Mouse (Mus musculus) spleen, adult 2 months (tissue): ENCODE measurements around the gene I830077J02Rik. TPM values are rescaled to one million over a fixed set of nuclear protein-coding genes. Genes with fewer than 3 reads are reported as not detected.
"Not testable (repeated sequence)": the region's sequence is repeated elsewhere in the genome, so short reads cannot be mapped to it uniquely, and the experiment has no call there.

Experiments
- DNase-seq, 2 experiments: peaks; one replicate each; pipeline versions ENCODE4 v3.0.0 to v3.0.0-alpha.2; 2012 to 2021; ENCODE audit warnings: low spot score in 2 of 2, low read depth in 1 of 2
- H3K27ac ChIP-seq: fragments of 200-500 bp; 2 replicates; pipeline ENCODE4 v1.5.1; 2012; ENCODE audit warnings: low read length, inconsistent platforms; ENCODE audit not compliant: insufficient read depth
- H3K27me3 ChIP-seq: fragments of 200-500 bp; 2 replicates; pipeline ENCODE4 v1.6.1; 2012; ENCODE audit warnings: mild to moderate bottlenecking, moderate library complexity, low read length, inconsistent platforms; ENCODE audit not compliant: control insufficient read depth, insufficient read depth
- H3K36me3 ChIP-seq: fragments of 200-500 bp; 2 replicates; pipeline ENCODE4 v1.6.1; 2012; ENCODE audit warnings: mild to moderate bottlenecking, low read length, inconsistent platforms; ENCODE audit not compliant: control insufficient read depth, insufficient read depth
- H3K4me1 ChIP-seq: fragments of 200-500 bp; 2 replicates; pipeline ENCODE4 v1.6.1; 2011; ENCODE audit warnings: inconsistent platforms; ENCODE audit not compliant: control insufficient read depth, insufficient read depth, insufficient read length
- H3K4me3 ChIP-seq: fragments of 200-500 bp; 2 replicates; pipeline ENCODE4 v1.5.1; 2011; ENCODE audit warnings: mild to moderate bottlenecking, inconsistent platforms; ENCODE audit not compliant: insufficient read depth, insufficient read length; ENCODE audit errors: extremely low read depth
- CTCF ChIP-seq: fragments of 200-500 bp; IDR thresholded peaks from 2 replicates; pipeline ENCODE4 v1.5.1; 2011; ENCODE audit warnings: mild to moderate bottlenecking, inconsistent platforms; ENCODE audit not compliant: insufficient read depth, insufficient read length, insufficient replicate concordance; ENCODE audit errors: extremely low read depth
- POLR2A ChIP-seq: fragments of 200-500 bp; IDR thresholded peaks from 2 replicates; pipeline ENCODE4 v1.6.1; 2011; ENCODE audit warnings: low read depth, low read length, inconsistent platforms
- WGBS: fragments of 180-500 bp; shearing (Covaris S2); methylation state at CpG from one replicate; pipeline ENCODE4 v1.1.7; 2018; 5-methylcytosine and 5-hydroxymethylcytosine counted together
- polyA plus RNA-seq: library from polyadenylated mRNA; depleted of rRNA; stranded (reverse); fragments of >200 nt; gene quantifications from 2 replicates; pipeline ENCODE4 v1.2.3, GENCODE M21; 2012

I830077J02Rik gene
- polyA plus RNA-seq, 1 experiment, result 18.8 TPM

DNA sequence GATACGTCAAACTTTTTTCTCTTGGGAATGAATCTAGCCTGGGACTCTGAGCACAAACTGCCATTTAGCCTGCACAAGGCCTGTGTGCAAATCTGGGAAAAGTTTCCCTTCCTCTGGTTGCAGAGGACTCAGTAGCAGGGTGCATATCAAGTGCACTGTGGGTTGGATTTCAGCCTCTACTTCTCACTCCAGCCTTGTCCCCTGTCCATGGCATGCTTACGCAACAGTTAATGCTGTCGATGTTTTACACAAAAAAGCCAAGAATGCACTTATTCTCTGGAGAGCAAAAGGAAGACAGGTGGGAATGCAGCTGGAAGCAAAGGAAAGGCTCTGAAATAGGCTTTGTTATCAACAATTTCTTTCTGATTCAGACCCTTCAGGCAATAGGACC, 14.1 kb downstream of the I830077J02Rik start:
- WGBS, result 58% methylated on average over 3 of the region's 3 CpGs
- H3K4me1 ChIP-seq, result peaks cover 3% of the 10 kb centered on the region; the same call in 1 of the 2 replicates
- H3K36me3 ChIP-seq, result no peaks in the 10 kb centered on the region
- no peak for TF ChIP-seq POLR2A
- no peak for TF ChIP-seq CTCF
- H3K27ac ChIP-seq, result no peak overlapping the region
- no peak overlapping the region for H3K4me3 ChIP-seq
- no peaks in the 10 kb centered on the region for H3K27me3 ChIP-seq
- no peak for DNase-seq

GRCm38 (mm10) chr3:105917656-105918354, 14.7 kb downstream of the I830077J02Rik start:
- TF ChIP-seq POLR2A, result no peak
- no peak for TF ChIP-seq CTCF
- DNase-seq, result no peak
- 40% methylated on average over 10 of the region's 10 CpGs for WGBS
- H3K36me3 ChIP-seq, result no peaks in the 10 kb centered on the region
- H3K4me1 ChIP-seq, result peaks cover 3% of the 10 kb centered on the region; the same call in 1 of the 2 replicates
- no peak overlapping the region for H3K4me3 ChIP-seq
- no peaks in the 10 kb centered on the region for H3K27me3 ChIP-seq
- H3K27ac ChIP-seq, result no peak overlapping the region

DNA sequence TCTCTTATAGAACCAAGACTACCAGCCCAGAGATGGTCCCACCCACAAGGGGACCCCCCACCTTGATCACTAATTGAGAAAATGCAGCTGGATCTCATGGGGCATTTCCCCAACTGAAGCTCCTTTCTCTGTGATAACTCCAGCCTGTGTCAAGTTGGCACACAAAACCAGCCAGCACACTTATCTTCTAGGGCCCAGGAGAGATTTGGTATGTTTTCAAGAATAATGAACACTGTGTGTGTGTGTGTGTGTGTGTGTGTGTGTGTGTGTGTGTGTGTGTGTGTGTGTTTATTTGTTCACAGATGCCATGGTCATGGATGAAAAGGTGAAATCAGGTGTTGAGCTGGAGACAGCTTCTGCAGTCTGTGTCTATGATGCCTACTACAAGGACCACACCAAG, 16.0 kb downstream of the I830077J02Rik start:
- not testable (repeated sequence) for H3K4me1 ChIP-seq, H3K36me3 ChIP-seq, H3K4me3 ChIP-seq, H3K27me3 ChIP-seq, DNase-seq, H3K27ac ChIP-seq

DNA sequence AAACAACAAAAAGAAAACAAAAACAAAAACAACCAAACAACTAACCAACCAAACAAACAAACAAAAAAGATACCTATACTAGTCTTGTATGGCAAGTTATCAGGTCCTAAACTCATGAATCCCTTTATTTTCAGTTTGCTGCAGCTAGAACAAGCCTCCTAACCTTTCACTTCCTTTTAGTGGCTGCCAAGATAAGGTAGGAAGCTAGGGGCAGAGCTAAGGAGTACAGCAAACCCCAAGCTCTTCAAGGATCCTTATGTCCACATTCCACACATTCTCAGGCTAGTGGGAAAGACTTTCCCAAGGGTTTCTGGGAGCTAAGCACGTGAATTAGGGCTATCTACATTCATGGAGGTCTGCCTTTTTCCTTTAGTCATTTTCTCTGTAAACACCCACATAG, 17.2 kb downstream of the I830077J02Rik start:
- TF ChIP-seq POLR2A (no peak), CTCF (no peak)
- DNase-seq, result no peak
- Histone ChIP-seq H3K4me3 (no peak overlapping the region), H3K27ac (no peak overlapping the region), H3K36me3 (no peaks in the 10 kb centered on the region), H3K27me3 (no peaks in the 10 kb centered on the region), H3K4me1 (peaks cover 6% of the 10 kb centered on the region)
- 66% methylated on average over 1 of the region's 1 CpGs for WGBS

DNA sequence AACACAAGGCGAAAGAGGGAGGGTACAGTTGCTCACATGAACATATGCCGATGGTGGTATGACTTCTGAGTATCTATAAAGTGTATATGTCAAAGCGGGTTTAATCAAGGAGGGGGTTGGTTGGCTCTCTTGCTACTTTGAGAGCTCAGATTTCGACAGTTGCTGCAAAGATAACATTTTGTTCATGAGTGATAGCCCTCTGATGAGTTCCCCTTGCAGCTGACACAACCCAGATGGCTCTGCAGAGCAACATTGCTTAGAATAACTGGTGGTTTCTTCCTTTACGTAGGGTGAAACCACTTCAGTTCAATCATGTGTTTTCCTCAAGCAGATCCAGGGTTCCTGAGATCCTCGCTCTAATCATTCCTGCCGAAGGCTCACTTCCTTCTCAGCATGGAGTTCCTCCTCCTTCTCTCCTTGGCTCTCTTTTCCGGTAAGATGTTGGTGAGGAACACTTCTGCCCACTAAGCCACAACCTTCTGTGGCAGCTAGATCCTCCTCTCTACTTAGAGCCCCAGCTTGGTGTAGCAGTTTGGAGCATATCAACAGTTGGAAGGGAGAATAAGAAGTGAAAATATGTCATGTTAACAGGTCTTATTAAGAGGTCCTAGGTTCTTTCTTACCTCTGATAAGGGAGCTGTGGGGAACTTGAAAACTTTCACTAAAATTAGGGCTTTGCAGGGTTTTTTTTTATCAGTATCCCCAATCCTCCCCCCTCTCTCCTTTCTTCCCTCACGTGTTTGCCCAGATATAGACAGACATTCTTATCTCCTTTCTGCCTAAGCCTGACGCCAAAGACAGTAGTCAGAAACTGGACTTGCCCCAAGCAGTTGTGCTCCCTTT, 18.4 kb downstream of the I830077J02Rik start:
- Histone ChIP-seq H3K4me3 (no peak overlapping the region), H3K27me3 (no peaks in the 10 kb centered on the region), H3K4me1 (peaks cover 11% of the 10 kb centered on the region), H3K36me3 (no peaks in the 10 kb centered on the region), H3K27ac (no peak overlapping the region)
- no peak for DNase-seq
- TF ChIP-seq POLR2A, result no peak
- TF ChIP-seq CTCF, result no peak
- WGBS, result 31% methylated on average over 10 of the region's 10 CpGs

DNA sequence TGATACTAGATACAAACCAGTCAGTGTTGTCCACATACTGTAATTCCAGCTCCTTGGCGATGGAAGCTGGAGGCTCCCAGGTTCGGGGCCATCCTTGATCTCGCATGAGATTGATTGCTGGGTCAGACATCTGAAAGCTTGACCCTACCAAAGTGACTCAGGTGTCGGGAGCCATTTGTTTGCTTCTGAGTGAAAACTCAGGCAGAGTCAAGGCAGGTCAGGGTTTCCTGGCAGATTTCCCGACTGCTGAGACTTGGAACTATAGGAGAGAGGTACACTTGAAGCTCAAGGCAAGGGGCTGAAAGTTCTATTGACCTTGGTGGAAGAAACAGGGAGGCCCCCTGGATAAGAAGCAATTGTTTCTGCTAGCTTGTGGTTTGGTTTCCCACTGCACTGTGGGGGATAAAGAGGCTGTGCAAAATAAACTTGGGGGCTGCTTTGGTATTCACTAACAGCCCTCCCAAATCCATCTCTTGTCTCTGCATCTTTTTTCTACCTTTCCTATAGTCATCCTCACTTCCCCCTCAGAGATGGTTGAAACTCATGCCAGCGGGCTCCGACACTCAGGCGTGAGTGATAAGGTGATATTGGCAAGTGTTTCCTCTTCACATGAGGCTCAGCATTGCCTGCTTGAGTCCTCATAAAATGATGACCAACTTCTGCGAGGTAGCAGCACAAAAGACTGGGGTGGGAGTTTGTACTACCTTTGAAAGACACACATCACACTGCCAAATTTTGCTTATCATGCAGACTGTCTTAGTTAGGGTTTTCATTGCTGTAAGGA, 20.2 kb downstream of the I830077J02Rik start:
- Histone ChIP-seq H3K27ac (no peak overlapping the region), H3K4me3 (no peak overlapping the region), H3K4me1 (peaks cover 11% of the 10 kb centered on the region), H3K36me3 (no peaks in the 10 kb centered on the region), H3K27me3 (no peaks in the 10 kb centered on the region)
- DNase-seq, result no peak
- WGBS, result 74% methylated on average over 9 of the region's 9 CpGs
- TF ChIP-seq CTCF, result no peak
- no peak for TF ChIP-seq POLR2A
